Mouse (Mus musculus): Measurements from ENCODE around the gene Vmn1r55.
"Not testable (repeated sequence)": the region's sequence is repeated elsewhere in the genome, so short reads cannot be mapped to it uniquely, and the experiment has no call there.

Gene Vmn1r55

GRCm38 (mm10) chr7:5081241-5081640 is 68.2 kb downstream of the Vmn1r55 start:
- DNase-seq (ENCODE audit: low read depth, low spot score): no peak

GRCm38 (mm10) chr7:5080815-5081214 is 68.7 kb downstream of the Vmn1r55 start:
- peak; percentile 42 for DNase-seq (ENCODE audit: low read depth, low spot score)

GRCm38 (mm10) chr7:5080010-5080751 is 69.3 kb downstream of the Vmn1r55 start, which contains the start of gene Epn1:
Epn1 (plus strand) TSS chr7:5080235.
- peak; percentile 97 for DNase-seq (ENCODE audit: low read depth, low spot score)

GRCm38 (mm10) chr7:5079365-5080009 is 70.0 kb downstream of the Vmn1r55 start:
- not testable (repeated sequence) for DNase-seq (ENCODE audit: low read depth, low spot score)

Measured in mesoderm, embryonic 11.5 days (tissue).